Mouse (Mus musculus): ENCODE measurements around the gene Bnc2.

DNA sequence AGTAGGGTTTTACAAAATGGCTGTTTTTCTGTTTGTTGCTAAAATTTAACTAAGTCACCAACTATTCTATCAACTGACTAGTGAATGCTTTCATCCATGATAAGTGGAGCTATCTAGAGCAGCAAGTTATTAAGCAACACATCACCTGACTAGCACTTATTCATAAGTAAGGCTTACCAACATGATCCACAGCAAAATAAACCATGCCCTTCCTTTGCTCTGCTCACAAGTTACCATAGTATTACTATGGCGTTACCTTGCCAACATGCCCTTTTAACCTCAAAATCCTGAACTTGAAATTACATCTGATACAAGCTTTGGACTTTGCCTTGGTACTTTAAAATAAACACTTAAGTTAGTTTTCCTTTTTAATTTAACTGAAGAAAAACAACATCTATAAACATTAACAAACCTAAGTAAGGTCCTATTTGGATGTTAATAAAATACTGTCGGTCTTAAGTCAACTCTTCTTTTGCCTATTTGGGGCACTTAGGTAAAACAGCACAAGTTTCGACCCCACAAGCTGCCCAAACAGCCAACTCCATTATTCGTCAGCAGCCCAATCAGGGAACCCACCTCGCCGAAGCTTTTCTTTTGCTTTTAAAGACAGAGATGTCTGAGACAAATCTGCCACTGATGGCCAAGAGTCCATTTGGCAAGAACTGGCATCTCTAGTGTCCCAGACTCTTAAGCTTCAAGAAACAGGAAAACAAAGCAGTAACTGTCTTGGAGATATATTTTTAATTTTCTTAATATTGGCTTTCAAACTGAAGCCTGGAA lies 204.8 kb downstream of the Bnc2 start:
- TF ChIP-seq EP300 (IDR thresholded peaks at IDR 0.05; ENCODE audit: insufficient read depth, low read depth, low read length) = no peak
- no peak for TF ChIP-seq CTCF (IDR thresholded peaks at IDR 0.05; ENCODE audit: low read depth, low read length)
